Mouse (Mus musculus) kidney, adult 10 weeks (tissue): ENCODE results near the gene Brwd1. TPM values are rescaled to one million over a fixed set of nuclear protein-coding genes. Genes with fewer than 3 reads are reported as not detected.

Source experiments
- polyA plus RNA-seq: library from polyadenylated mRNA; stranded (reverse); fragments of 350-450 nt; fragmentation: Illumina TruSeq; extraction: RNeasy Lipid Tissue Mini Kit (QIAGEN cat#74804); gene quantifications from one replicate; pipeline ENCODE4 v1.2.3, GENCODE M21; 2014; ENCODE audit warnings: low read depth, low replicate concordance

Gene Brwd1
- 40.2 TPM for polyA plus RNA-seq

GRCm38 (mm10) chr16:96082301-96083178 is at the start of gene Brwd1:
Gene Brwd1, minus strand, starts transcription at chr16:96082526.

GRCm38 (mm10) chr16:96127657-96128344 is 45.5 kb upstream of the Brwd1 start, which contains the start of gene Hmgn1:
Gene Hmgn1, minus strand, starts transcription at chr16:96127729.

GRCm38 (mm10) chr16:95990462-95991121 is 91.7 kb downstream of the Brwd1 start, which contains the start of gene Psmg1:
Gene Psmg1, minus strand, starts transcription at chr16:95990960.

Other genes starting within 250 kb of the Brwd1 start
- gene Psmg1, start 91.6 kb downstream of the Brwd1 start, polyA plus RNA-seq = 34.6 TPM
- 171 TPM for gene Hmgn1, start 45.2 kb upstream of the Brwd1 start, polyA plus RNA-seq
- gene Wrb, start 62.9 kb upstream of the Brwd1 start, polyA plus RNA-seq = 12.8 TPM
- 0.53 TPM for gene Lca5l, start 109.7 kb upstream of the Brwd1 start, polyA plus RNA-seq
- gene Sh3bgr, start 117.9 kb upstream of the Brwd1 start, polyA plus RNA-seq = 4.6 TPM
- 26.8 TPM for gene B3galt5, start 153.3 kb upstream of the Brwd1 start, polyA plus RNA-seq